Mouse (Mus musculus) hindbrain, embryonic 14.5 days (tissue): Measurements from ENCODE around the gene H1fnt. TPM values are rescaled to one million over a fixed set of nuclear protein-coding genes. Genes with fewer than 3 reads are reported as not detected.
A peak's percentile ranks its signal among the peaks of the same experiment; 100 is the strongest.

ENCODE experiments used
- ATAC-seq: fragments of 200-750 bp; cut with Nextera tagmentation; 2 replicates; pipeline ENCODE4 v1.8.0; 2017; ENCODE audit warnings: moderate number of reproducible peaks, mild to moderate bottlenecking, moderate TSS enrichment, moderate library complexity; ENCODE audit not compliant: low FRiP score
- DNase-seq: peaks from one replicate; pipeline ENCODE4 v3.0.0-alpha.2; 2015; ENCODE audit warnings: low spot score
- H3K27ac ChIP-seq: fragments of 300-500 bp; sonication (generic); 2 replicates; pipeline ENCODE4 v1.5.1; 2014; ENCODE audit warnings: mild to moderate bottlenecking, moderate library complexity
- H3K27me3 ChIP-seq: fragments of 300-500 bp; sonication (generic); 2 replicates; pipeline ENCODE4 v1.6.1; 2014; ENCODE audit warnings: mild to moderate bottlenecking, low read length, mixed read lengths; ENCODE audit not compliant: control insufficient read depth, insufficient read depth
- H3K36me3 ChIP-seq: fragments of 300-500 bp; sonication (generic); replicated peaks from 2 replicates; pipeline ENCODE4 v1.6.1; 2014; ENCODE audit not compliant: control insufficient read depth, insufficient read depth
- H3K4me1 ChIP-seq: fragments of 300-500 bp; sonication (generic); replicated peaks from 2 replicates; pipeline ENCODE4 v1.6.1; 2014; ENCODE audit warnings: antibody characterized with exemption, low read length, mixed read lengths; ENCODE audit not compliant: control insufficient read depth, insufficient read depth
- H3K4me2 ChIP-seq: fragments of 300-500 bp; sonication (generic); replicated peaks from 2 replicates; pipeline ENCODE4 v1.6.1; 2014; ENCODE audit warnings: mild to moderate bottlenecking, moderate library complexity
- H3K4me3 ChIP-seq: fragments of 300-500 bp; sonication (generic); replicated peaks from 2 replicates; pipeline ENCODE4 v1.5.1; 2014; ENCODE audit warnings: mild to moderate bottlenecking, low read length
- H3K9ac ChIP-seq: fragments of 300-500 bp; sonication (generic); 2 replicates; pipeline ENCODE4 v1.6.1; 2014
- H3K9me3 ChIP-seq: fragments of 300-500 bp; sonication (generic); 2 replicates; pipeline ENCODE4 v1.6.1; 2016; ENCODE audit warnings: low read length; ENCODE audit not compliant: control insufficient read depth
- WGBS: fragments of 180-500 bp; shearing (Covaris S2); extraction: QIAGEN DNeasy Blood & Tissue Kit; methylation state at CpG from one replicate; pipeline ENCODE4 v1.1.7; 2014; 5-methylcytosine and 5-hydroxymethylcytosine counted together
- polyA plus RNA-seq: library from polyadenylated mRNA; unstranded; fragments of >200 nt; fragmentation: Nextera tagmentation; extraction: Ambion mirVana; gene quantifications from 2 replicates; pipeline ENCODE4 v1.2.1, GENCODE M21; 2014

H1fnt gene
- polyA plus RNA-seq: not detected in 2 replicates

DNA sequence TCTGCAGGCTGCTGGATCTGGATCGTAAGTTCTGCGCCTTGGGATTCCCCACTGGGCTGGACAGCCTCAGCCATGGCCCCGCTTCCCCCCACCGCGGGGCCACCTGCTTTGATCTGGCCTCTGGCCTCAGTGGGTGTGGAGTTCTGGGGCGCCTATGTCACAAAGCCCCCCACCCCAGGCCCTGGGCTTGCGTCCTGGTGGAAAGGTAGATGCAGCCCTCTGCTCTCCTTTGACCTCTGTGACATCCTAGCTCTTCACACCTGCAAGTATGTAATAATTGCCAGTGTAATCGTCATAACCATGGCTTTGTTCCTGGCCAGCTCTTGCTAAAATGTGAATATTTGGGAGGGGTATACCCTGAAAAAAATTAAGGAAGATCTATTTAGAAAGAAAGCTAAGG, at the start of gene H1fnt:
Gene H1fnt (minus strand): TSS at position 101 of the 400 bp plus-strand sequence.
- Histone ChIP-seq H3K4me3 (no peak within 1 kb of the TSS), H3K9ac (no peak within 1 kb of the TSS), H3K27me3 (no peaks in the 10 kb centered on the region), H3K27ac (no peak within 1 kb of the TSS), H3K4me1 (no peaks in the 10 kb centered on the region), H3K9me3 (no peaks in the 10 kb centered on the region), H3K36me3 (no peaks in the 10 kb centered on the region), H3K4me2 (no peak within 1 kb of the TSS)
- WGBS: 90% methylated on average over 8 of the region's 8 CpGs
- DNase-seq (no peak), ATAC-seq (no peak)

DNA sequence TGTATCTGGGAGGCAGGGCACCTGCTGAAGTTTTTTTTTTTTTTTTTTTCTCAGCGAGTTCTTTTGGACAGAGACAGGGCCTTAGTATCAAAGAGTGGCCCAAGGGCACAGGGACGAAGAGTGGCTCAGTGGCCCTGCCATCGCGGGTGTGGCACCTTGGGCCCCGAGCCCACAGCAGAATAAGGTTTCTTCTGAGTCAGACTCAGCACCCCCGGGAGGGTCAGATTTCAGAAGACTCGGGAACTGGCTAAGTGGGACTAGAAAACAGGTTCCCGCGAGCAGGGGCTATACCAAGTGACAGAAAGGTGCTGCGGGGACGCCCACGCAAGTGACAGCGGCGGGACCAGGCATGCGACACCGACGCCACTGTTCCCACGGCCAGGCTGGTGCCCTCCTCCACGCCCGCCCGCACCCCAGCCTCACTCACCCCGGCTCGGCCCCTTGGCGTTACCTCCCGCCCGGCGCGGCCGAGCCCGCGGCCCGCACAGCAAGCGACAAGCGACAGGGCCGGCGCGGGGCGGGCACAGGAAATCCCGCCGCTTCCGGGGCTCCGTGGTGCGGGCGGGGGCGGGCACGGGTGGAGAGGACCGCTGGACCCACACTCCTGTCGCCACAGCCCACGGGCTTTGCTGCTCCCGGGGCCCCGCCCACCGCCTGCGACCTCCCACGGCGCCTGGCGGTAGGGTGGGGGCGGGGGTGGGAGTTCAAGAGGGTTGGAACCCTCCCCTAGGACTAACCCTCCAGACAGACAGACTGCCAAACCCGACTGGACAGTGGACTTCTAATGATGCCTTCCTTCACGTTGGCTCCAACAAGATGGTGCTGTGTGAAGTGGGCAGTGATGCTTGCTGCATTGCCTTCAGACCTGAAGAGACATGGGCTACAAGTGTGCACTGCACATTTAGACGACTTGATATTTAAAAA, 38.8 kb upstream of the H1fnt start, which contains the start of gene Zfp641:
Gene Zfp641 (minus strand): TSS at position 534 of the 924 bp plus-strand sequence.
- Histone ChIP-seq H3K4me1 (no peaks in the 10 kb centered on the region), H3K4me2 (peak within 1 kb of the TSS; percentile 77), H3K27ac (no peak within 1 kb of the TSS), H3K27me3 (no peaks in the 10 kb centered on the region), H3K9me3 (0 out of 2 replicates have a peak, but pooled peaks cover 11% of the 10 kb centered on the region), H3K9ac (peak within 1 kb of the TSS; percentile 73), H3K36me3 (0 out of 2 replicates have a peak, but pooled peaks cover 5% of the 10 kb centered on the region), H3K4me3 (peak within 1 kb of the TSS; percentile 62)
- DNase-seq: peak; percentile 42
- ATAC-seq: peak; percentile 64; the same call in 1 of the 2 replicates
- 2% methylated on average over 58 of the region's 60 CpGs for WGBS

DNA sequence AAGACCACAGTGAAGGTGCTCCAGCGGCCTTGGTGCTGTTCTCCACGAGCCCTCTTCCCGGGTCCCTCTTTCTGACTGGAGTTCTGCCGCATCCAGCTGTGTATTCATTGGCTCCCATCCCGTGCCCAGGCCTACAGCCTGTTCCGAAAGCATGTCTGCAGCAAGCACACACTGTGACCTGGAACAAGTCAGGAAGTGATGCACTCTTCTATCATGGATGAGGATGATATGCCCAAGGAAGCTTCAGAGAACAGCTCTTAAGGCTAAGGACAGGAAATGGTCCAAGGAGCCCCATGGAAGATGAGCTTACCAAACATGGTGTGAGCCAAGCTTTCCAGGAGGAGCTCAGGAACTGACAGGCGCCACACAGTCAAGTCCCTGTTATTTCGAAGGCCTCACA, 36.6 kb upstream of the H1fnt start:
- no peaks in the 10 kb centered on the region for H3K4me1 ChIP-seq
- H3K27me3 ChIP-seq: no peaks in the 10 kb centered on the region
- H3K36me3 ChIP-seq: peaks cover 14% of the 10 kb centered on the region; the same call in 1 of the 2 replicates
- H3K9ac ChIP-seq: no peak overlapping the region
- no peak overlapping the region for H3K27ac ChIP-seq
- no peak overlapping the region for H3K4me2 ChIP-seq
- H3K9me3 ChIP-seq: no peaks in the 10 kb centered on the region
- no peak for DNase-seq
- no peak for ATAC-seq
- H3K4me3 ChIP-seq: no peak overlapping the region
- 89% methylated on average over 8 of the region's 8 CpGs for WGBS

- DNase-seq (no peak), ATAC-seq (no peak)
- Histone ChIP-seq H3K27ac (no peak overlapping the region), H3K9me3 (no peaks in the 10 kb centered on the region), H3K27me3 (no peaks in the 10 kb centered on the region), H3K4me2 (no peak overlapping the region), H3K4me3 (no peak overlapping the region), H3K36me3 (peaks cover 23% of the 10 kb centered on the region), H3K4me1 (no peaks in the 10 kb centered on the region), H3K9ac (no peak overlapping the region)
- WGBS: 70% methylated on average over 12 of the region's 12 CpGs
Observed at GRCm38 (mm10) chr15:98288566-98288965, 31.5 kb upstream of the H1fnt start.

DNA sequence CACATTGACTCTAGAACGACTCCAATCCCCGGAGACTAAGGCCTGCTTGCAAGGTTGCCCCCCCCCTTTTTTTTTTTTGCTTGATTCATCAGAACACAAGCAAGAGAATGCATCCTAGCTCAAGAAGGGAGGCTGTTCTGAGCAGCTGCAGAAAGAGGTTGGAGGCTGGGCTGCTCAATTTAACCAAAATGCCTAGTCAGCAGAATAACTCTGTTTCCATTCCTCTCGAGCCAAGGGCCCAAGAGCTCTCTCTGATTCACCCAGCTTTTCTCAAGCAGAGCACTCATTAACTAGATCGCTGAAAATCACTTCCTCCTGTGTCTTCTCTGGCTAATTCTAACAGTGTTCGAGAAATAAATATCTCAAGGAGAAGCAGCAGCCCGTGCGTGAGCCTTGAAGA, 29.3 kb upstream of the H1fnt start:
- Histone ChIP-seq H3K36me3 (peaks cover 23% of the 10 kb centered on the region), H3K4me3 (no peak overlapping the region), H3K27me3 (no peaks in the 10 kb centered on the region), H3K9ac (no peak overlapping the region), H3K27ac (no peak overlapping the region), H3K4me2 (no peak overlapping the region), H3K4me1 (no peaks in the 10 kb centered on the region), H3K9me3 (no peaks in the 10 kb centered on the region)
- no peak for ATAC-seq
- DNase-seq: no peak
- WGBS: 79% methylated on average over 7 of the region's 7 CpGs

- no peak for ATAC-seq
- Histone ChIP-seq H3K4me2 (no peak overlapping the region), H3K27ac (no peak overlapping the region), H3K9me3 (no peaks in the 10 kb centered on the region), H3K27me3 (no peaks in the 10 kb centered on the region), H3K9ac (no peak overlapping the region), H3K36me3 (no peaks in the 10 kb centered on the region), H3K4me1 (no peaks in the 10 kb centered on the region), H3K4me3 (no peak overlapping the region)
- WGBS: 91% methylated on average over 7 of the region's 7 CpGs
- no peak for DNase-seq
Observed at GRCm38 (mm10) chr15:98257776-98258175, 683 bp upstream of the H1fnt start.

DNA sequence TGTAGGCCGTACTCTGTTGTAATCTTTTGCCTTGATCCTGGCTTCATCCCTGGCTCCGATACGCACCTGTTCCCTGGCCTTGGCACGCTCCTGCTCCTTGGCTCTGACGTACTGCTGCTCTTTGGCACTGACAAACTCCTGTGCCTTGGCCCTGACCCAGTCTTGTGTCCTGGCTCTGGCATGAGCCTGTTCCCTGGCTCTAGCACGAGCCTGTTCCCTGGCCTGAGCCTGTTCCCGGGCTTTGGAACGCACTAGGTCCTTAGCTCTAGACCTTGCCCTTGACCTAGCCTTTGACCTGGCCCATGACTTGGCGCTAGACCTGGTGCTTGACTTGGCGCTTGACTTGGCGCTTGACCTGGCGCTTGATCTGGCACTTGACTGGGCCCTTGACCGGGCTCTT, 822 bp downstream of the H1fnt start:
- 94% methylated on average over 13 of the region's 13 CpGs for WGBS
- ATAC-seq: no peak
- DNase-seq: no peak

GRCm38 (mm10) chr15:98235442-98235841, 21.7 kb downstream of the H1fnt start:
- H3K4me2 ChIP-seq: no peak overlapping the region
- DNase-seq (no peak), ATAC-seq (no peak)
- H3K27ac ChIP-seq: no peak overlapping the region
- H3K4me3 ChIP-seq: no peak overlapping the region
- 0 out of 2 replicates have a peak, but pooled peaks cover 4% of the 10 kb centered on the region for H3K9me3 ChIP-seq
- no peak overlapping the region for H3K9ac ChIP-seq
- no peaks in the 10 kb centered on the region for H3K27me3 ChIP-seq
- WGBS: 90% methylated on average over 4 of the region's 4 CpGs
- H3K4me1 ChIP-seq: no peaks in the 10 kb centered on the region
- no peaks in the 10 kb centered on the region for H3K36me3 ChIP-seq

More for the DNA sequence above, 822 bp downstream of the H1fnt start:
- no peak overlapping the region for H3K9ac ChIP-seq
- no peaks in the 10 kb centered on the region for H3K4me1 ChIP-seq
- no peak overlapping the region for H3K4me3 ChIP-seq
- H3K27me3 ChIP-seq: no peaks in the 10 kb centered on the region
- H3K9me3 ChIP-seq: no peaks in the 10 kb centered on the region
- no peaks in the 10 kb centered on the region for H3K36me3 ChIP-seq
- H3K27ac ChIP-seq: no peak overlapping the region
- H3K4me2 ChIP-seq: no peak overlapping the region

DNA sequence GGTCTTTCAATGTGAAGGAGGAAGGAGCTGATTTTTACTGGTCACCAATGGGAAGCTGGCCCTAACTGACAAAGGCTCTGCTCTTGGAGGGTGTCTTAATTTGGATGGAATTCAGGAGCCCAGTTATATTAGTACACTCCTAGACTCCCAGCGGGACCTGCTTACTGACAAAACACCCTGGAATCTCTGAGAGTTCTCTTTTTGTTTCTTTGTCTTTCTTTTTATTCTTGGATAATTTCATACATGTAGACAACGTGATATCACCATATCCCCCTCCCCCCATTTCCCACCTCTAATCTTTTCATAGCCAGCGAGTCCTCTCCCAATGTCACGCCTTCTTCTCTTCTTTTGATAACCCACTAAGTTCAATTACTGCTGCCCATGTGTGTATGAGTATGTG, 22.7 kb downstream of the H1fnt start, which contains the start of gene Olfr286:
Gene Olfr286 (minus strand): TSS at position 101 of the 400 bp plus-strand sequence.
- WGBS: 88% methylated on average over 4 of the region's 4 CpGs
- Histone ChIP-seq H3K9ac (no peak within 1 kb of the TSS), H3K27ac (no peak within 1 kb of the TSS), H3K36me3 (no peaks in the 10 kb centered on the region), H3K4me3 (no peak within 1 kb of the TSS), H3K4me2 (no peak within 1 kb of the TSS), H3K9me3 (0 out of 2 replicates have a peak, but pooled peaks cover 4% of the 10 kb centered on the region), H3K27me3 (no peaks in the 10 kb centered on the region), H3K4me1 (no peaks in the 10 kb centered on the region)
- ATAC-seq: no peak
- no peak for DNase-seq
